Mouse (Mus musculus) thymus, postnatal 36 days (tissue): ENCODE measurements around the gene Il17d.

Experiments used
- DNase-seq, 2 experiments: peaks; one replicate each; pipeline ENCODE4 v3.0.0; 2022; ENCODE audit warnings: mixed read lengths in 2 of 2

Il17d gene

DNA sequence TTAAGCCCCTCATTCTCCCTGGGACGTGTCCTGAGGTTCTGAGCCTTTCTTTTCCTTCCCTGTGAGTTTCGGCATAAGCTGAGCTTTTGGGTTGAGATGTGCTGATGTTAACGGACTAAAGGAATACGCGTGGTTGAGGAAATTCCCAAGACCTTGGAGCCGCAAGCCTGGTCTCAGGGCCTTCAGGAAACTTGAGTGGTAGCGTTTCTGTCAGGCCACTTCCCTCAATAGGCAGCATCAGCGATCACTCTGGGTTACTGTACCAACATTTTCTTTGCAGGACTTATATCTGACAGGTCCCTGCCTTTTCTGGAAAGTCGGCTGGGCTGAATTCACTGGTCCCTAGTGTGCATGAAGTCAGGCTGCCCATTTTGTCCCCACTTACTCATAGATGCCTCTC lies 12.2 kb downstream of the Il17d start:
- DNase-seq, result no peak

DNA sequence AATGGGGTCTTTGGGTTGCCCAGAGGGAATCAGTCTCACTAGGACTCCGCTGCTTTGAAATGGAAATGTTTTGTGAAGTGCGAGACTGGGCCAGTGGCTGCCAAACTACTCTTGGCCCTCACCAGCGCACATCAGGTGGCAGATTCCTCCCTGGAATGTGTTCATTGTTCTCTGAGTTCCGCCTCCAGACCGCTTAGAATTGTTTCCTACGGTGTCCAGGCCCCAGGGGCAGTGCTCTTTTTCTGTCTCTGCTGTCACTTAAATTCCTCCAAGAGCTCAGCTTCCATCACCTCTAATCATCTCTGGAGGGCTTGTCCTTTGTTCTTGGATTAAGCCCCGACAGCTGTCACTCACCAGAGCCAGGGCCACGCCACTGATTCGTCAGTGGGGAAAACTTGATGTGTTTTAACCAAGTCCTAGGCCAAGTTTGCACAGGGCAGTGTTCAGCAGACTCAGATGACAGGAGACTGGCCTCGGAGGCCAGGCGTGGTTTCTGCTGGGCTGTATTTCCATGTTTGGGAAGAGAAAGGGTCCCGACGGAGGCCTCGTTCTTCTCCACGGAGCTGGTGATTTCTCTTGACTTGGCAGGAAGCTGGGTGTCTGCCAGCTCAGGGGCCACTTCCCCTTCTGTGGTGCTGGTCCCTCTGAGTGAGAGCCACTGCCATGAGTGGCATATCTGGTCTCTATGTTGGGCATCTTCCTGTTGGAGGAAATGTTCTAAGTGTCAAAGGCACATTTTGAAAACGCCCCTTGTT lies 12.9 kb downstream of the Il17d start:
- DNase-seq, result no peak

DNA sequence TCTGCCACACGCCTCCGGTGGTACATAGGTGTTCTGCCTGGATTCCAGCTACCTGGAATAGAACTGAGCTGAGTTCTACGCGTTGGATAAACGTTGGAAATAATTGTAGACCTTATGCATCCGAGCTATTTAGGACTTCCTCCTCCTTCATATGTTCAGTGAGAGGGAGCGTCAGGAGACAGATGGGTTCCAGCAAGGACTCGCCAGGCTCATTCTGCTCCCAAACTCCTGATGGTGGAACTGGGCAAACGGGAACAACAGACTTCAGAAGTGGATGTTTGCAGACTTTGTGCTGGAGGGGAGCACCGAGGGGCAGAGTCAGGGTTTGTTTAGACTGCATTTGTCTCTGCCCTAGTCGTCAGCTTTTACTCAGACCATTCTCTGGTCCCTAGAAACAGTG lies 16.1 kb downstream of the Il17d start:
- DNase-seq, result no peak

DNA sequence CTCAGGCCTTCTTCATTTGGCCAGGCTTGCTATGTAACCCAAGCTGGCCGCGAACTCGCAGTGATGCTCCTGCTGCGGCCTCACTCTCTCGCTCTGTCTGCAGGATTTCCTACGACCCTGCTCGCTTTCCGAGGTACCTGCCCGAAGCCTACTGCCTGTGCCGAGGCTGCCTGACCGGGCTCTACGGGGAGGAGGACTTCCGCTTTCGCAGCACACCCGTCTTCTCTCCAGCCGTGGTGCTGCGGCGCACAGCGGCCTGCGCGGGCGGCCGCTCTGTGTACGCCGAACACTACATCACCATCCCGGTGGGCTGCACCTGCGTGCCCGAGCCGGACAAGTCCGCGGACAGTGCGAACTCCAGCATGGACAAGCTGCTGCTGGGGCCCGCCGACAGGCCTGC lies 17.7 kb downstream of the Il17d start:
- peak in 1 of 2 experiments; percentile 26 for DNase-seq

DNA sequence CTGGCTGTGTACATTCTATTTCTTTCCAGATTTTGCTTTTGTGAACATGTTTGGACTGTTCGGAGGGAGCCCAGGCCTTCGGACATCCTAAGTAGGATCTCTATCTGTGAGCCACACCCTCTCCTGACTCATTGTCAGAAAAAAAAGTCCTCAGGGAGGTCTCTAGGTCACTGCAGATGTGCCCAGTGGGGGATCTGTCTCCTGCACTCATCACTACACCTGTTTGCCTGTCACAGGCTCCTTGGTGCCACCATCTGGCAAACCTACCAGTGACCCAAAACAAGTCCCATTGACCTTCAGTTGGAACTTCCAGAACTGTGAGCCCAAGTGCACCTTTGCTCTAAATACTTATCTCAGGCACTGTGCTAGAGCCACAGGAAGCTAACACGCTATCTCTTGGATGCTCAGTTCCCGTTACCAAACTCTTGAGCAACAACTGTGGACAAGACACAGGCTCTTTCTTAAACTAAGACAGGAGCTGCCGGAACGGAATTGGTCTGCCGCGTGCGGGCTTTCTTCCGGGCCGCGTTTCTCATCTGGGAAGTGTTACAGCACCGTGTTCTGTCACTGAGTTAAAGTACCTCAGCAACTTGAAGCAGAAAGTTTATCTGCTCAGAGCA lies 19.0 kb downstream of the Il17d start:
- no peak for DNase-seq

DNA sequence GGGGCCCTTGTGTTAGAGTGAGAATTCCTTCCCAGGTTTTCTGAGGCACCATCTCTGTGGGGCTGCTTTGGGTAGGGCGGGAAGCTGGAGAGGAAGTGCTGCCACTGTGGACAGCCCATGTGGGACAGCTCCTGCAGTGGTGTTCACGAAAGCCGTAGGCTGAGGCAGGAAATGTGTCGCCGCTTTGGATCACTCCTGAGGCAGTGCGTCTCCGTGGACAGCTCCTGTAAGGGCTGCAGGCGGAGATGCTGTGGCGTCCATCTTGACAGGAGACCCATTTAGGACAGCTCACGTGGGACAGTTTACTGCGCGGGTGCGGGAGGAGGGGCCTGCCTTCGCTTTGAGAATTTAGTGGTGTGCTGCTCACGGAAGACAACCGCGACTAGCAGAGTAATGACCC lies 20.9 kb downstream of the Il17d start:
- DNase-seq, result no peak

DNA sequence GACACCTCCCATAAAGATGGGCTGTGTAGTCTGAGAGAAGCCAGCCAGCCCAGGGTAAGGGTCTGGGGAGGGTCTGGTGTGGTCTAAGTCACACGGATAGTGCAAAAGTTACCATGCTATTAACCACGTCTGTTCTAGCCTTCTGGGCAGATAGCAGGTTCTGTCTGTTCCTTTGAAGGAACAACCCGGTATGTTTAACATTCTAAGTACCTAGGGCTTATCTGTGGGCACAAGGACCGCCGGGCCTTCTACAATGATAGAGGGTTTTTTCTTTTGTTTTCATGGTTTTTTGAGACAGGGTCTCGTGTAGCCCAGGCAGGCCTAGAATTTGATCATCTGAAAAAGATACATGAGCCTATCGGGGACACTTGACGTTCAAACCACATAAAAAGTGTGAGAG lies 21.6 kb downstream of the Il17d start:
- no peak for DNase-seq

DNA sequence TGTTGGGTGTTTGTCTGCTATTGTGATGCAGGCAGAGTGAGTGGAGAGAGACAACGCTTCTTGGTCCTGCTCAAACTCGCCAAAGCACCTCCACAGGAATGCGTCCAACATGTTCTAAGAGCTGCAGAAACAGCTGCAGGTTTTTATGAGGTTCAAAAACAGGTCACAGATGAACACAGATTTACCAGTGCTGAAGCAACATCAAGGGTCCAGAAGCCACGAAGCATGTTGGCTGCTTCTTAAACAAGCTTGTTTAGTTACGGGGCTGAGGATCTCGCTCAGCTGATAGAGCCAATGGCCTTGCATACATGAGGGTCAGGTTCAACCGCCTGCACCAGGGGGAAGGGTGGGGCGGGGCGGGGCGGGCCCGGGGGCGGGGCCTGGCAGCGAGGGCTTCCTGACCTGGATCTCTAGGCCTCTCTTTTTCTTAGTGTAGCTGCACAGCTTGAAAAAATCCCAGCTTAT lies 22.0 kb downstream of the Il17d start:
- DNase-seq, result no peak

DNA sequence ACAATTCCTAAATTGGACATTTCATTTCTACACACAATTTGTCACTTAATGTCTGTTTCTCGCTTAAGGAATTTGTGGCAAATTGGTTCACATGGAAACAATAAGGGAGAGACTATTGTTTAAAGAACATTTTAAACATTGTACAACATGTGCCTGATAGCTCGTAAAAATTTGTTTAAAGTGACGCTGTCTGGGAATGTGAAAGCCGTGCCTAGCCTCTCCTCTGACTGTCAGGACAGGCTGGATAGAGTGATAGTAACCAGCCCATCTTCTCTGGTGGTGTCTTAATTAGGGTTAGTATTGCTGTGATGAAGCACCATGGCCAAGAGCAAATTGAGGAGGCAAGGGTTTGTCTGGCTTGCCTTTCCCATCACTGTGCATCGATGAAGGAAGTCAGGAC lies 22.5 kb downstream of the Il17d start:
- no peak for DNase-seq

DNA sequence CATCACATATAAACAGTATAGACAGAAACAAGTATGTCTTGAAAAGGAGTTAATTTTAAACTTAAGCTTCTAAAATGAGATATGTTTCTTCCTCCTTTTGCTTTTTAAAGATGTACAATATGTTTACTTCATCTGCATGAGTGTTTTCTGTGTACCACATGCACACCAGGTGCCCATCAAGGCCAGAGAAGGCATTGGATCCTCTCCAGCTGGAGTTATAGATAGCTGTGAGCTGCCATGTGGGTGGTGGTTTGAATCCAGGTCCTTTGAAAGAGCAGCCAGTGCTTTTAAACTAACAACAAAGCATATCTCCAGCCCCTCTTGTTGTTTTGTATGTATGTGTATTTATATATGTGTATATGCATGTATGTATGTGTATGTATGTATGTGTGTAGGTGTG lies 28.4 kb downstream of the Il17d start:
- no peak for DNase-seq

DNA sequence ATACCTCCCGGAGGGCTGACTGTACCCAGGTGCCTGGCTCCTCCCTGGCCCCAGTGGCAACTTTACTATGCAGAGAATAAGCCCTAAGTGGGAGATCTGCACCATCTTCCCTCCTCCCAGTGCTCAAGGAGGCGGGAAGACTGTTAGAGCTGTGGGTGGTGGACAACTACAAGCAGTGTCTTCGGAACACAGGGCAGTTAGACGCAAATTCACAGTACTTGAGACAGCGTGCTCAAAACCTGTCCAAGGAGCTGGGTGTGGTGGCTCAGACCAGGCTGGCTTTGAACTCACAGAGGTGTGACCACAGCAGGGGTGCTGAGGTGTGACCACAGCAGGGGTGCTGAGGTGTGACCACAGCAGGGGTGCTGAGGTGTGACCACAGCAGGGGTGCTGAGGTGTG lies 29.9 kb downstream of the Il17d start:
- no peak for DNase-seq

DNA sequence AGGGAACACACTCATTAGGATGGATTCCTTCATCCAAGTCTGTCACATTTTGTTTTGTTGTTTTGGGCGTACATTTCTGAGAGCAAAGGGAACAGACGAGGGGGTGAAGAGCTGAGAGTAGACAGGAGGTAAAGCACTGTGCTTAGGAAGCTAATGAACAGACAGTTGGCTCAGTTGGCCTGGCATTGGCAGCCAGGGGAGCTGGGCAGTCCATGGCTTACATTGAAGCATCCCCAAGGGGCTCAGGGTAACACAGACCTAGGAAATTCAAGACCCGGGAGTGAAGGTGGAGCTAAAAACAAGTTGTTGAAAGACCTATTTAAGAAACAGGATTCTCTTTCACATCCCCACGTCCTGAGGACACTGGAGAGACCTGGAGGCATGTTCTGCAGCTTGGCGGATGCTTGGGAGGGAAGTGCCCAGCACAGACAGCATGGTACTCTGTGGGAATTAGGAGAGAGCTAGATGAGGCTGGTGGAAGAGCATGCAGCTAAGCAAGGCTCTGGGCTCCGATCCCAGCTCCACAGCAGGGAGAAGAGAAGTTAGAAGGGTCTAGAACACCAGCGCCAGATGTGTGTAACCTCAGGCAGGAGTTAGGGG lies 31.0 kb downstream of the Il17d start:
- DNase-seq, result no peak

DNA sequence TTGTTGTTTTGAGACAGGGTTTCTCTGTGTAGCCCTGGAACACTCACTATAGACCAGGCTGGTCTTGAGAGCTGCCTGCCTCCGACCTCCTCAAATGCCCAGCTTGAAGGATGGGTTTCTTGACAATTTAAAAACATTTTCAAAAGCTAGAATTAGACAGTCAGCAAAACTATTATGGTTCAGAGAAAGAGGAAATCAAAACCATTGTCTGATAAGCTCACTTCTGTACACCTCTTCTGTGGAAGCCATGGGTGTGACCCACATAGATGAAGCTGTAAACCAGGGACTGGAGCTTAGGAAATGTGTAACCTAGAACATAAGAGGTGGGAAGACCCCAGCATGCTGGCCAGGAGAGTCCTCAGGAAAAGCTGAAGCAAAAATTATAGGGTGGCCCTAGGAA lies 32.3 kb downstream of the Il17d start:
- DNase-seq, result no peak

DNA sequence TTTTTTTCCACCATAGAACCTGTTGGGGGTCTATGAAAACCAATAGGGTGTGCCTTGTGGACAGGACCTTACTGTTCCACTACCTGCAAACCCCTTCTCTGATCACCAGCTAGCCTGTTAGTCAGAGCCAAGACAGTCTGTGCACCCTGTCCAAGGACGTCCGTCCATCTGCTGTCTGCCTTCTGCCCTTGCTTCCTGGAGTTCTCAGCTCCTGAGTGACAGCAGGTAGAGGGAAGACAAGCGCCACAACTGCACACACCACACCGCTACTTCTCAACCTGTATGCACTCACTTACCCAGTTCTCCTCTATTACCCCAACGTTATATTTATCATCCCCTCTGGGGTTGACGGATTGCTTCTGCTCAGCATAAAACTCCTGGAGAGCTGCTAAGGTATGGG lies 41.0 kb downstream of the Il17d start:
- DNase-seq, result no peak

DNA sequence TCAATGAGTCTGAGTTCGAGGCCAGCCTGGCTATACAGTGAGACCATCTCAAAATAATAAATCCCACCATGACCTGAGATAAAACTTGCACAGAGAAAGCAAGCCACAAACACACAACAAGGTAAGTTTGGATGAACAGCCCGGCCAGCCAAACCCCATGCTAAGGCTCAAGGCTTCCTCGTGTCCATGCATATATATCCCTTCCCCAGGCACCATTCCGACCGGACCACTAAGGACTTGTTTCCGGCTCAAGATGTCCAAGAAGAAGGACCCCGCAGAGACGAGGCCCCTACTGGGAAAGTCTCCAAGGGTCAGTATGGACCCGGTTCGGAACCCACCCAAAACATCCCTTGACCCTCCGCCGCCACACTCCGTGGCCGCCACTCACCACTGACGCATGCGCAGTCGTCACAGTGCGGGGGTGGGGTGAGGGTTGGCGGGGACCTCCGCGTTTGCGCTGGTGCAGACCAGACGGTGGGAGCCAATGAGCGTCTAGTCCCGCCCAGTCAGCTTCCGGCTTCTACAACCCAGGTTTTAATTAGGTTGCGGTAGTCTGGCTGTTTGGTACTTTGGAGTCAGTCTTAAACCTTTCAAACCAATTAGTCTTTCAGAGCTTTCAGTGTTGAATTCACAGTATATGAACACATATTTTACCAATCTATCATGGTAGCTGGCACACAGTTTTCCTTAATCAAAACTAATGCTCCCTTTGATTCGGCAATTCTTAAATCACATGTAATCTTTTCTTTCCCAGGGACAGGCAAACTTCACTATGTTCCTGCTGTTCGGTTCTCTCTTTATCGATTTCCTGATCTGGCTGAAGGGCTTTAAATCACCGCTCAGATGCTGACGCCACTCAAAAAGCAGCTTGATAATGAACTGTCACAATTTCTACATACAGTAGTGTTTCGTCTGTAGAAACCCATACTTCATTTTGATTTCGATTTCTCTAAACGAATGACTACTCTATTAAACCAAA lies 46.9 kb downstream of the Il17d start, which contains the start of gene Eef1akmt1:
TSS of gene Eef1akmt1 (minus strand) at position 458 of the 979 bp plus-strand sequence.
- peak; percentile 94 to 95 for DNase-seq

DNA sequence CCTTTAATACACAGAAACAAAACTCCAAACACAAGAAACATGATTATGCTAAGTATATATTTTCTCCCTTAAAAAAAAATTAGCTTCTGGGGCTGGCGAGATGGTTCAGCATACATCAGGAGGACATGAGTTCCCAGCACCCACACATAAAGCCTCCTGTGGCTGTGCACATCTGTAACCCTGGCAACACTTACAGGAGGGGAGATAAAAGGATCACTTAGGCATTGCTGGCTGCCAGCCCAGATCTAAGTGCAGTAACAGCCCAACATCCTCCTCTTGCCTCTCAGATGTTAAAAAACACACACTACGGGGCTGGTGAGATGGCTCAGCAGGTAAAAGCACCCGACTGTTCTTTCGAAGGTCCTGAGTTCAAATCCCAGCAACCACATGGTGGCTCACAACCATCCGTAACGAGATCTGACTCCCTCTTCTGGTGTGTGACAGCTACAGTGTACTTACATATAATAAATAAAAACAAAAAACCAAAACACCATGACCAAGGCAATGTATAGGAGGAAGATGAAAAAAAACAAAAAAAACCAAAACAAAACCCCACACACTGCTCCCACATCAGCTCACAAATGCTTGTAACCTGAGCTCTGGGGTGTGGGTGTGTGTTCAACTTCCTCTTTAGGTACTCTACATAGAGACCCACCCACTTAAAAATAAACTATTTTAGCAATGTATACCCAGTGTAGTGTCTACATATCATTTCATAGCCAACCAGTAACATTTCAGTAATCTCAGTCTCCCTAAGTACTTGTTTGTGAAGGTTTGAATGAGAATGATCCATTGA lies 50.4 kb downstream of the Il17d start:
- no peak for DNase-seq

DNA sequence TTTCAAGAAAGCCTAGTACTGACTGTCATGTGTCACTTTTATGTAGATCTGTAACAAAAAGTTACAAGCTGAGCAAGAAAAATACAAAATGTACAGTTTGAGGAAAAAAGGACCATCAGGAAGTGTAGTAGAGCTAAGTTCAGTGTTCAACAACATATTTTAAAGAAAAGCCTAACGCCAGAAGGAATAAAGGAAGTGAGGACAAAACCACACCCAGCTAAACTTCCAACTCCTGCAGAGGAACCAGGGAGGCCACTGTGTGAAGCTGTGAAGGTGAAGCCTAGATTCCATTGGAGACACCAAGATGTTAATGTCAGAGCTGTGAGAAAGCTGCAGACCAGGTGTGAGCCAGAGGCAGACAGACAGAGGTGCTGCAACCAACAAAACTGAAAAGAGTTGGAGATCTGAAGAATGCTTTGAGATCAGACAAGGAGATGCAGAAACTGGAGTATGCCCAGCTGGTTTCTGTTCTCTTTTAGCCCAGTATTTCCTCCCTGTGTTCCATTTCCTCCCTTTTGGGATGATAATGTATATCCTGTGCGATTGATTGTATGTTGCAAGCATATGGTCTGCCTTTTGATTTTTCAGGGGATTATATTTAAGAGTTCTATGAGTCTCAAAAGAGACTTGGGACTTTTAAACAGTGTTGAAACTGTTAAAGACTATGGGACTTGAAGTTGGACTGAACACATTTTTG lies 51.9 kb downstream of the Il17d start:
- no peak for DNase-seq

DNA sequence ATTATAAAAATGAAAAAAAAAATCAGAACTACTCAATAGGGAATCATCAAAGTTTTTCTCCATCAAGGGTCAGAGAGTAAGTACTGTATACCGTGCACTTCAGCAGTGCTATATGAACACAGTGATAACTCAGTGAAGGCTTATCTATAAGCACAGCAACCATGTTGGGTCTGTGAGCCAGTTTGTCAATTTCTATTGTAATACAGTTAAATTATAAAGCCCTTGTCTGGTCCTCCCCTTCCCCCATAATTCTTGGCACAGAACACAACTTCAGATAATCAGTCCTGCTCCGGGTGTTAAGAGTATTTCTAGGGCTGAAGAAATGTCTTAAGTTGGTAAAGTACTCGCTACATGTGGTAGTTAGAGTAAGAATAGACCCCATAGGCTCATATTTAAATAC lies 67.3 kb downstream of the Il17d start:
- no peak for DNase-seq
